Mouse (Mus musculus) layer of hippocampus, adult 11-12 months (tissue): ENCODE measurements at regions not wholly inside any gene's neighbourhood (a gene's known extent, or its start where the extent isn't known, plus 50 kb on each side); places are given as distances from the start of the nearest gene placed in this dataset.
"Not testable (repeated sequence)": the region's sequence is repeated elsewhere in the genome, so short reads cannot be mapped to it uniquely, and the experiment has no call there.

Experiments
- DNase-seq: peaks from one replicate; pipeline ENCODE4 v3.0.0; 2022; ENCODE audit warnings: low spot score

DNA sequence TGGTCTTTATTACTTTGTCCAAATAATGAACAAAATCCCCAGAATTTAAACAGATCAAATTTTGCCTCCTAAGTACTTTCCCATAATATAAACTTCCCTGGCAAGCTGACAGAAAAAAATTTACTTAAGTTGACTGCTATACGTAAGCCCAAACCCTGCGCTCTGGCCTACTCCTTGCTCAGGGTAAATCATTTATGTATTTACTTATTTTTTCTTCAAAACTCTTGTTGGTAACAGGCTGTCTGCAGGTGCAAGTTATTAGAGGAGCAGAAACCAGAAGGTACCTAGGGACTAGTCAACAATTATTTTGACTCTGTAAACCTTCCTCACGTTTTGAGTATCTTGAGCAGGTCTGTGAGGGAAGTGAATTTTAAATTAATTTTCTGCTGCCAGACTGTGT lies 2615.7 kb downstream of the Poteg start:
- no peak for DNase-seq

- no peak for DNase-seq
Observed at GRCm38 (mm10) chr8:30077726-30078125, 2630.3 kb downstream of the Poteg start.

DNA sequence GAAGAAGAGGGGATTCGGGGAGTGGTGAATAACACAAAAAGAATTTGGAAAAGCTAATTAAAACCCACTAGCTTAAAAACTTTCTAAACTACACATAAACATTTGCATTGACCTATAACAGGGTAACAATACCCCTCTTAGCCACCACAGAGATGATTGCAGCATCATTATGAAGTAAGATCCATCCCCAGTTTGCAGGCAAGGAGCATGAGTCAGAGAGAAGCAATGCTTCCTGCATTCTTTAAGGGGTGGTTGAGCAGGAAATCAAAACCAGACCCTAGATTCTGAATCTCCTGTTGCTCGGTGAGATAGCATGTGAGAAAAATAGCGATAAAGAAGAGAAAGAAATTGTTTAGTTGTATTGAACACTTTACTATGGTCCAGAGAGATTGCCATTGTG lies 2680.3 kb downstream of the Poteg start:
- no peak for DNase-seq

DNA sequence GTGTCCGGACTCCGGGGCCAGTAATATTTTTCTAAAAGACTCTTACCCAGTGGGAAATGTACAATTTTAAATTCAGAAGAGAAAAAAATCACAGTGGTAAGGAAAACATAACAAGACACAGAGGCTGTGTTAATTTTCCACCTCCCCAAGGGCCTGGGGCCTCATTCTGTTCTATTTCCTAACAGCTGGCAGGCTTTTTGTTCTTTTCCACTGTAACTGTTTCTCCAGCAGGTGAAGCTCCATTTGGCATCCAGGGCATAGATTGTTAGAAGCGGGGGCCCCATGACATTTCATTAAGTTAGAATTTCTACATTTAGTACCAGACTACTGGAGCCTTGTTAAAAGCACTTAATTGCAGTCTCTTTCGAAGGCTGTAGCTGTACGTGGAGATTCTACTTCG lies 2687.5 kb downstream of the Poteg start:
- DNase-seq, result no peak

DNA sequence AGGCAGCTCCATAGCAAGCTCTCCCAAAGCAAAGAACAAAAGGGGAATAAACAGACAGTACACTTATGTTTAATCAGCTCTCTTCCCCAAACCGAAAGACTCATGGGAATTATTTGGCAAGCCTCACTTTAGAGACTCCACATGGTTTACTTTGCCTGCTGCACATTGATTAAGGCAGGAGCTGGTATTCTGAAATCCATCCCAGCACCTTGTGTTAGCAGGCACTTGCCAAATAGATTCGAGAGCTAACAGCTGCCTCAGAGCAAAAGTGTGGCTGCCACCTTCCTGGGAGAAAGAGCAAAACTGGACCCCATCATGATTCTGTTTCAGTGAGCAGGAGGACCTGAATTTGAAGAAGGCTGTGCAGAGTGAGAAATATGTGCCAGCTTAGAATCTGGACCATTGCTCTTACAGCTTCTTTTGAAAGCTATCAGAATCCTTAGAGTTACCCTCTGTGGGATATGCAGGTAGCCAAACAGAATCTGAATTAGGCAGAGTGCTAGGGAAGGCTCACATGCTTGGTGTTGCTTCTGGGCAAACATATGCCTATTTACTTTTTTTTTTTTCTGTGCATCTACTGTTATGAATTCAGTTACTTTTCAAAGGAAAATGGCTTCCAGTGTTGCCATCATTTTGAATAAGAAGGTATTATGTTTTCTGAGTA lies 2703.8 kb downstream of the Poteg start:
- DNase-seq, result peak; percentile 9

GRCm38 (mm10) chr8:30152921-30153320 lies 2705.5 kb downstream of the Poteg start:
- no peak for DNase-seq

DNA sequence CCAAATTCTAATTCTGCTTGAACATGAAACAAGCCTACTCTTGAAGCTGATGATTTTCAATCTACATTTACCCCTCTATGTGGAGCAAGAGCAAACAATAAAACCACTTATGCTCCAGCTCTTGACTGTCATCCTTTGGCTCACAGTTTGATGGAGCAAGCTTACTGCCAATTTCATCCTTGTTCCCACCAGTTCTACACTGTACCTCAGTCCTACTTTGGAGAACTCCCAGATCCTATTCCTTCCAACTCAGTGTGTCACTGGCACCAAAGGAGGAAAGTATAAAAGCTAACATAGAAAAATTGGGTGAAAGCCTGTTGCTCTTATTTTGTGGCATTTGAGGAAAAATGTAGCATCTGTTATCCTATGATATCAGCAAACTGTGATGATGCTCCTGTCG lies 2724.4 kb downstream of the Poteg start:
- DNase-seq, result no peak

DNA sequence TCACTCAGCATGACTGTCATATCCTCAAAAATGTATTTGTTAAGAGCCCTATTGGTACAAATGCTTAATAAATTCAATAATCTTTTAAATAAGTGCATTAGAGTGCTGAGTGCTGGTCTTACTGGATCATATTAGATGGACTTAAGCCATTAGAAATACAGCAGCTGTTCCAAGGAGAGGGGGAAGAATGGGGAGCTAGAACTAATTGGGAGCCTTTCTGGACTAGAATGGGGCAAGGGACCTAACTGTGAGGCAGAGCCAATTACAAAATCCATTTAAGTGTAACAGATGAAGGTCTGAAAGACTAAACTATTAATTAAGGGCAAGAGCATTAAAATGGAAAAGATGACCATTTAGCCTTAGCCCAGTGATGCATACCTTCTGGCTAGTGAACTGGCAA lies 2755.3 kb downstream of the Poteg start:
- DNase-seq, result not testable (repeated sequence)

DNA sequence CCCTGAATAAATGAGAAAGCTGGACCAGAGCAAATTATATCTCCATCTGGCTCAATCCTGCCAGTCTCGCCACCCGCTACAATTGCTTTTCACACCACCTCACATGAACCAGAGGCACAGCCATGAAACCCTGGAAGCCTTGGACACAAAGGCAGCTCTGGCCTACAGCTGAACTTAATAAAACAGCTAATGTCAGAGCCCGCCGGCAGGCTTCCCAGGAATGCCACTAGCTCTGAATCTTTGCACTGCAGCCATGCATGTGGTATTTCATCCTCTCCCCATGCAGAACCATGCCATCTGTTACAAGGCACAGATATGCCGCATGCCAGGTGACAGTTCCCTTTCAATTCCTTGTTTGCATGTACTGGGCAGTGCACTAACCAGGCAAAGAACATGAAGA lies 2779.9 kb downstream of the Poteg start:
- DNase-seq, result no peak

DNA sequence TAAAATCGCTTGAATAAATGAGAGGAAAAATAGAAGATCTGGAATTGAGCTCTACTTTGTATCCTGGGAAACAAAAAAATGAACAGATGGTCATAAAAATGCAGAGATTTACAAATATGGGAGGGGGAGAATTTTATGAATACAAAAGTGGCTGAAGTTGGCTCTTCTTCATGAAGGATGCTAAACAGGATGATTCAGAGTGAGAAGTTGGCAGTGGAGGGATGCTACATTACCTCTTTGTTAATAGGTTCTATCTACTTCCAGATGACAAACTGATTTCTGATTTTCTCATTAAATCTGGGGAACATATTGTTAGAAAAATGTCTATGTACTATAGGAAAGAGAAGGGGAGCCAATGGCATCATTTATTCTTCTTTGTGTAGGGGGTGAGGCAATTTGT lies 2785.8 kb downstream of the Poteg start:
- DNase-seq, result no peak

GRCm38 (mm10) chr8:30251797-30252196 lies 2804.3 kb downstream of the Poteg start:
- no peak for DNase-seq

DNA sequence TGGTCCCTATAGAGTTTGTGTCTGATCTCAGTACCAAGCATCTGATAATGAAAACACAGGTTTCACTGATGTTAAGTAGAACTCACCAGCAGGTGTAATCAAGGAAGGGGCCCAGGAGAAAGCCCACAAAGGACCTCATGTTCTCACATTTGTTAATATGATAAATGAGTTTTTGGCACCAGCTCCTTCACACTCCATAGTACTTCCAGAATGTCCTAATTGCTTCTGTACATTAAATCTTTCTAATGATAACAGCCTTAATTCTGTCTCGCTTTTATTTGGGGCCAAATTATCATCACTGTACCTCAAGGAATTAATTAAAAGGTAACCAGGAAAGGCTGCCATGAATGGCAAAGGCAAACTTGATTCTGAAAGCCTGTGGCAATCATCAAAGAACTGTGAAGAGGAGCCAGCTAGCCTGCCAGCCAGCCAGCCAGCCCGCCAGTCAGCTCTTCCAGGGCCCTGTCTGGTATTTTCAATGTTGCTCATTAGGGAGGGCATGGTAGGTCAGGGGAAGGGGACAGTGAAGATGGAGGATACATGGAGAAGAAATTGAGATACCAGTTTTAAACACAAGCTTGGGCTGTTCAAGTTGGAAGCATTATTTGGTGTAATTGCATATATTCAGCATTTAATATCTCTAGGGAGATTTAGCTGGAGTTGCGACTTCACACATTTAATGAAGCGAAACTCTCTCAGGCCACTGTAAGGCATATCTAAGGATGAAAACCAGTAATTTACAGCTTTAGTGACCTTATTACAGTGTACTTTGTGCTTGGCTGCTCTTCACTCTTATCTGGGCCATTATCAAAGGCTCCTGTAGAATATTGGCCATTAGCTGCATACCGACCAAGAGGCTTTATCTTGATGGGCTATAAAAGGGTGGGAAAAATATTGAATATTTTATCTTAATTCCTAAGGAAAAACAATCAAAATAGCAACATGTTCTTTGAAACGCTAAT lies 2822.8 kb downstream of the Poteg start:
- DNase-seq, result no peak

DNA sequence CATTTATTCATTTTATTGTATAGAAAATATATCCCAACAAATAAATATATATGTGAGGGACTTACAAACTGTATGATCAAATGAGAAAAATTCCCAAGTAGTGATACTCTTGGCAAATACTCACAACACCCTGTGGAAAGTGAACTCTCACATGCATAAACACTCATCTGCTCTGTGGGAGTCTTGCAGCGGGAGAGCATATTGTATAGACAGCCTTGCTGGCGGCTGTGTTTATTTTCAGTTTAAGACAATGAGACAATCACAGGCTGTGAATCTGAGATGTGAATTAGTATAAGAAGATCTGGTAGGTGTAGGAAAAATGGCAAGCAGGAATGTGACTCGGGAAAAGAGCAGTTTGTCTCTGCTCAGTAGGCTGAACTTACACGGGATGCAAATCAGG lies 2841.7 kb downstream of the Poteg start:
- peak; percentile 44 for DNase-seq

DNA sequence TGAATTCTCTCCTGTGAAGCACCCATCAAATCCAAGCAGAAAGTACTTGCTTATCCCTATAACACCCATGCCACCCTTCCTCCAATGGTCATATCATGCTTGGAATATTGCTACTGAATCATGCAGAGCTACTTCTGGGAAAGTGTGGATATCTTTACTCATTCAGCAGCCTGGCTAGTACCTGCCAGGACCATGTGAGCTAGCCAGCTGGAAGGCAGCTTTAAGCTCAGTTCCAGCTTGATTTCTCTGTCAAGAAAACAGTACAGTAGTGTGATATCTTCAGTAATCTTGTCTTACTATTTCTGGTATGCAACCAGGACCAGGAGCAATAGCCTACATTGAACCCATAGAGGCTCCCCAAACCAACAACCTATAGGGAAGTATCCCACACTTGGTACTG lies 2883.7 kb downstream of the Poteg start:
- DNase-seq, result no peak

DNA sequence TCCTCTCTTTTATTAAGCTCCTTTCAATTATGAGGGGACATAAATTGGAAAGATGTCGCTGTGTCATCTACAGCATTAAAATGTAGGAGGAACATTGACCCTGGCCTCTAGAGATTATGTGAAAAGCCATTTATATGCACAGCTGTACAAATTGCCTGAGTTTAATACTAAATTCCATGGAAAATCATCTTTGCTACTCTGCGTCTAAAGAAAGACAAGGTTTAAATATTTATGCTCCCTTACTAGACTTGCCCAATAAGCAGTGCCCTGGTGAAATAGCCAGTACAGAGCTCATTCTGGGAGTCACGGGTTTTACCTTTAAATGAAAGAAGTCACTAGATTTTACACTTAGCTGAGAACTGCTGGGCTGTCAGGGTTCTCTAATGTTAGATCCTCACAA lies 2885.9 kb downstream of the Poteg start:
- DNase-seq, result no peak

DNA sequence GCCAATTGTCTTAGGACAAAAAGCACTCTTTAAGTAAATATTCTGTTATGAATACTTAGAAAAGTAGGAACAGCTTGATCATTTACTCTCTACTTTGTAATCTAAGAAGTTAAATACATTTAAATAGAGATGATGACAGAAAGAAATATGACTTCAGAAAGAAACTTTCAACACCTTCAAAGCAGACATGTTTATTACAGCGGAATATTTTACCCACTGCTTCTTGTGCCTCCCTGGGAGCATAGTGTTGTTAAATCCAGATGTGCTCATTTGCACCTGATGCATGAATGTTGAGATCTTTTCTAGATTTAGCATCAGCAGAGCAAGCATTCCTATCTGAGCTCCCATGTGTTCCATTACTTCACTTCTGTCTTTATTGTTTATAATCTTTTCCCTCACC lies 2912.0 kb downstream of the Poteg start:
- DNase-seq, result no peak

DNA sequence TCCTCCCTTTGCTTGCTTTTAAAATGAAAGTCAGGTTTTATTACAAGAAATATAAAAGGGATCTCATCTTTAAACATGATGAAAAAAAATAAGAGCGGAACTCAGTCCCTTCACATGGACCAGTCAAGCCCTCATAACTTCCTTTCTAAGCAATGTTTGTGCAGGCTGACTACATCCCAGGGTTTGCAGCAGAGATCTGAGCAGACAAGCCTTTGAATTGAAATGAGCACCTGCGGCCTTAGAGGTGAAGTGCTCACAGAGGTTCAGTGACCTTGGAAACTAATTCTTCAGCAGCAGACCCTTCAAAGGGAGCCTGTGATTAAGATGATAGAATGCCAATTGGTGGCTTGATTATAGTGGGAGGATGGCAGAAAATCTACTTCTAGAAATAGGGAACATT lies 2918.3 kb downstream of the Poteg start:
- DNase-seq, result no peak

- no peak for DNase-seq
Observed at GRCm38 (mm10) chr8:30391936-30392335, 2944.5 kb downstream of the Poteg start.

DNA sequence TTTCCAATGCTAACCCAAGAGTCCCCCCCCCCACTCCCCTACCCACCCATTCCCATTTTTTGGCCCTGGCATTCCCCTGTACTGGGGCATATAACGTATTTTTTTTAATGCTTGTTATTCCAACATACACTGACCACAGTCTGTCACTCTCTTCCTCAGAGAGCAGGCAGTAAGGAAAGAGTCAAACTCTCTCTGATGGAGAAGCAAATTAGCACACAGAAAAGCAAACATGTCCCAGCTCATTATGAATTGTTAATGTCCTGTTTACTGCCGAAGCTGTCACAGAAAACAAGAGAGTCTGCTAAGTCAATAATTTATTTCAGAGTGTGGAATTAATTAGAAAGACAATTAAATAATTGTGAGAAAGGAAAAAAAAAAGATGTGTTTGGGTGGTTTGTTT lies 2989.1 kb upstream of the 5930422O12Rik start:
- DNase-seq, result no peak

GRCm38 (mm10) chr8:30441821-30442220 lies 2986.7 kb upstream of the 5930422O12Rik start:
- DNase-seq, result no peak

DNA sequence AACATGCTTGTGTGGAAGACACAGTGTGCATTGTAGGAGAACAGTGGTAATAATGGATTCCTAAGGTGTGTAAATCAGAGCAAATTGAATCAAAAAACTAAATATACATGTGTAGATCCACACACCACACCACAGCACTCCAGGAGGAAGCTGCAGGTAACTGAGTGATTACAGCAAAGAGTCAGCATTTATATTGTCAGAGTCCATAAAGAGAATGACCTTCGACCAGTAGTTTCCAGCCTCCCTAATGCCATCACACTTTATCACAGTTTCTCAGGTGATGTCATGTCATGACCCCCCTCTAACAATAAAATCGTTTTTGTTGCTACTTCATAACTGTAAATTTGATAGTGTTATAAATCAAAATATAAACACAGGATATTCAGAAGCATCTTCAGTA lies 2984.6 kb upstream of the 5930422O12Rik start:
- no peak for DNase-seq

DNA sequence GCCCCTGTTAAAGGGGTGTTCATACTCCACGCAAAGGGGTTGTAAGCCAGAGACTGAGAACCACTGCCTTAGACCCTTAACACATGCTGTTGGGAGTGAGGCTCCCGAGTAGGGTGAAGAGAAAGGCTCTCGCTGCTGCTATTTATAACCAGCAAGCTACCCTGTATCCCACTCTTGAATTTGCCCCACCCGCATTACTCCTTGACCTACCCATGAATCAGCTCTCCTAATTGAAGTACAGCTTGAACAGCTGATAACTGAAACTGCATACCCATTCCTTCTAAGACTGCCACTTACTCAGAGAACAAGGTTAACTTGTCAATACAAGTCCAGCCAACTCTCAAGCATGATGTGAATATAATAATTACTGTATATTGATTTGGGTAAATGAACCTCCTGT lies 2984.2 kb upstream of the 5930422O12Rik start:
- no peak for DNase-seq

DNA sequence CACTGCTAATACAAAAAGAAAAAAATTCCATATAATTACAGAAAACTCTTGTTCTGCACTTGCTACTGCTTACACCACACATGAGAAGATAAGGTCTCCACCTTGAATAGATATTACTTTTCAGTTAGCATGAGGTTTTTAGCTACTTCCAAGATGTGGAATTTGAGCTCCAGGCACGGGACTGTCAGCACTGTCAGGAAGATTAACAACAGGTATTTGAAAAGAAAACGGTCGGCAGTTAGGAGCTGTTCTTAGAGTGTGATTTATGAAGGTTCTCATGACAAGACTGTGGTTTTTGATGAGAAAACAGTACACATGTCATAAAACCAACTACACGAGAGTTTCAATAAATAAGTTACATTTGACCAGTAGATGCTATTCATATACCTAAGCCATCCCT lies 2970.4 kb upstream of the 5930422O12Rik start:
- no peak for DNase-seq

DNA sequence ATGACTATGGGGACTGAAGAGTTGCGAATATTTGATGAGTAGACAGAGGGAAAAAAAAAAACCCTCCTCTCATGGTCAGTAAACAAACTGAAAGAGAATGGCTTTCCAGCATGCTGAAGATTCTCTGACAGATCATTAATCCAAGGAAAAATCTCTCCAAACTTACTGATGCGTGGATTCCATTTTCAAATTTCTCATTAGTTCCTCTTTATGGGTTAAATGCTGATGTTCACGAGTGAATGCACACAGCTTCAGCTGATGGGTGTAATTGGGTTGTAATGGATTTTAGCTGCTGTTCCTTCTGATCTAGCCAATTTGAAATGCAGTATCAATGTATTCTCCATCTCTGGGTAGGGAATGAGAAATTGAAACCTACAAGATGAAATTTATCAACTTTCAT lies 2945.6 kb upstream of the 5930422O12Rik start:
- DNase-seq, result no peak
